Mouse (Mus musculus) thymus, postnatal 25 days (tissue): ENCODE measurements around the gene Calhm1.
A peak's percentile ranks its signal among the peaks of the same experiment; 100 is the strongest.

Experiments
- DNase-seq: peaks from one replicate; pipeline ENCODE4 v3.0.0; 2022

Gene Calhm1

DNA sequence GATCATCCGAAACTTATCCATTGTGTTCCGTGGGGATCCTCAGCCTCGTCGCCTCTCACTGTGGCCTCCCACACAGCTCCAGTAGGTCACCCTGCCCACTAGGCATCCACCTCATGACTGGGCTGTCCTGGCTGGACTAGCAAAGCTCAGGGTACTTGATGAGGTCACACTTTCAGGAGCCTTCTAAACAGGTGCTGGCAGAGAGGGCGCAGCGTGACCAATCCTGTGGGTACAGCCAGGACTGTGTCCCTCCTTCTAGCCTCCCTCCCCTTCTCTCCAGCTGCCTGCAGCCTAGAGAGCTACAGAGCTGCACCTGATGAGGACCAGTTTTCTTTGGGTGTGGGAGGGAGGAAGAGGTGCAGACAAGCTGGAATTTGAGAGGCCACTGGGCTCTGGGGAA is at the start of gene Calhm1:
TSS of gene Calhm1 (minus strand) at position 101 of the 400 bp plus-strand sequence.
- DNase-seq, result no peak

DNA sequence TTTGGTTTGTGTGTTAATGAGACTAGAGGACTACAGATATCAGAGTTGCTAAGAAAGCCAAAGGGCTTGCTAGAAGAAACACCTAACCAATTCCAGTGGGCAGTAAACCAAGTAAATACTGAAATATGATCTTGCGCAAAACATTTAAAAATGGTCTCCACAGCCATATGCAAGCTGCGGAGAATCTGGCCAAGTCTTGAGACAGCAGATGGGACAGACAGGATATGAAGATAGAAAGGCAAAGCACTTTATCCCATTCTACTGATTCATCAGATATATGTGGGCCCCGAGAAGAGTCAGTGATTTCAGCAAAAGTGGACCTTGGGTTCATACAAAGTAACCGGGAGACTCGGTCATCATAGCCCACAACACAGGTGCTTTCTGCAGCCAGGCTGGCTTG is 48.1 kb upstream of the Calhm1 start:
- DNase-seq, result no peak

DNA sequence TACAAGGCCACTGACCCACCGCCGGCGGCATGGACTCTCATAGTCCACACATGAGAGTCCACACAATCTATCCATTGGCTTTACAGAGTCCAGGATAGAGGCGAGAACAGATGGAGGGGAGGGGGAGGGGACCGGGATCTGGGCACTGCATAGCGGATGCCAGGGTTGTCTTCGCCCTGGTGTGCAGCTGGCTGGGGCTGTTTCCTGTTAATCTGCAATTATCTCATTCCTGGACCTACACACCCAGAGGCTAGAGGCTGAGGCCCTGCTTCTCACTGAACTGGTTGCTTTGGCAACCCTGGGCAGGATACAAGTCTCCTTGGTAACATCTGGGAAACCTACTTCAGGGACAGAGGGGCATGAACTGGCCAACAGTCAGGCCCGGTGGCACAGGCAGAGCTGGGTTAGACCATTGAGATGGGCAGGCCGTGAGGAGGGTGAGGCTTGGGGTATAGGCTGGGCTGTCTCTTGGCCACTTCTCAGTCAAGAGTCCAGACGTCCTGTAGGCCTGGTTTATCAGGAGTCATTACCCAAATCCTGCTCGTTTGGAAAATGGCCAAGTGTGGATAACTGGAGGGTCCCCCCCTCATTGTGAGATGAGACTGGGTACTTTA is 44.6 kb upstream of the Calhm1 start:
- no peak for DNase-seq

DNA sequence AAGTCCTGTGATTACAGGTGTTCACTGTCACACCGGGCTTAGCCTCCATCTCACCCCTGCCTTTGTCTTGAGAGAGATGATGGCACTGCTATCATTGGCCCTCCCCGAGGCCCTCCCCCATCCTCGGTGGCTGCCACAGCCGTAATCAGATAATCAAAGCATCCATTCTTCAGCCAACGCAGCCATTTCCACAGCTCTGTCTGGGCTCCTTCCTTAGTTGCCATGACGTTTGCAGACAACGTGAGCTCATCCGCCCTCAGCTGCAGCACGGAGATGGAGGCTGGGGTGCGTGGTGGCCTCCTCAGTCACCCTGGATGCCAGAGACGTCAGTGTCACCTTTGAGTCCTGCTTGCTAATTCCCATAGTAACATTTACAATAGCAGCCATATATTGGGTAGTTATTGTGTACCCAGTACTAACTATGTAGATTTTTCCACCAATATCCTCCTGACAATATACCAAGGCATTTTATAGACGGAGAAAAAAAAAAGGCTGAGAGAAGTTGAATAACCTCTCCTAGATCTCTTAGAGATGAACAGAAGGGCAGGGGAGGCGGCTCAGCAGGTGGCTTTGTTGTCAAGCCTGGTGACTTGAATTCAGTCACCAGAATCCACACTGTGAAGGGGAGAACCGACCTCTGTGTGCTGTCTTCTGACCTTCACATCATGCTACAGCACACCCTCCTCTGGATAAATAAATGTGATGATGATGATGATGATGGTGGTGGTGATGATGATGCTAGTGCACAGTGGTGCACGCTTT is 42.6 kb upstream of the Calhm1 start:
- no peak for DNase-seq

DNA sequence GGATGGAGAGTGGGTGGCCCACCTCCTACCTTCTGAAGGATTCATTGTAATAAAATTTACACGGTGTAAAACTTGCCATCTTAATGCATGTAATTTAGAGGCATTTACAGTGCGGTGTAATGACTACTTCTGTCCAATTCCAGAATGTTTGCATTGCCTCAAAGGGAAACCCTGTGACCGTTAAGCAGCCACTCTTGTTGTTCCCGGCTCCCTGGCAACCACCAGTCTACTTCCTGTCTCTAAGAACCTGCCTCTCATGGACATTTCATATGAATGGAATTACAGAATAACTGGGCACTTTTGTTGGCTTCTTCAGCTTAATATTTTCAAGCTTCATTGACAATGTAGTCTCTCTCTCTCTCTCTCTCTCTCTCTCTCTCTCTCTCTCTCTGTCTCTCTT is 40.7 kb upstream of the Calhm1 start:
- no peak for DNase-seq

DNA sequence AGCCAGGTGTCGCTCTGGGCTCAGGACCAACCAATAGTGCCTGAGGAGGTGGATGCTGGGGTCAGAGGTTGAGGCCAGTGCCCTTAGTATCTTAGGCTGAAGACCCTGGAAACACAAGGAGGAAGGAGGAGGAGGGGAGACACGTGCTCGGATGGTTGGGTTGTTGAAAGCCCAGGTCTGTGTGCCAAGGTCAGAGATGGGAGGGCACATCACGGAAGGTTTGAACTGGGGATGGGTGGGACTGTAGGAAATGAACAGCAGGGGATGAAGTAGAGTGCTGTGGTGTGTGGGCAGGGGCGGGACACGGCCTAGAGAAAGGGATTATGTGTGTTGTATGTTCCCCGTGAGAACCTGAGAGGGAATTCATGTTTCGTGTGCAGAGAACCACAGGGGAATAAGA is 40.2 kb upstream of the Calhm1 start:
- no peak for DNase-seq

DNA sequence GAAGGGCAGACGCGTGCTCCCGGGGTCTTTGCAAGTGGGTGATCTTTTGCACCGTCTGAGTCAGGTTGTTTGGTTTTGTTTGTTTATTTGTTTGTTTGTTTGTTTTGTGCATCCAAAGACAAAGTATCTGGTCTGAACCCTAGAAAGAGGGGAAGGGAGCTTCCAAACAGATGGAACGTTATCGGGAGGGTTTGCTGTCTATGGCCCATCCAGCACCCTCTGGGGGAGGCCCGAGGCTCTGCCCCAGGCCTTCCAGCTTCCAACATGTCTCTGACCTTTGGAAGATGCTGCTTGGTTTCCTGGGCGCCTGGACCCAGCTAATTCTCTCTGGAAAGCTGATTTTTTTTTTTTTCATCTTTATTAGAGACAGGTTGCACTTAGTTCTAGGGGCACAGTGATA is 36.0 kb upstream of the Calhm1 start:
- DNase-seq, result no peak

DNA sequence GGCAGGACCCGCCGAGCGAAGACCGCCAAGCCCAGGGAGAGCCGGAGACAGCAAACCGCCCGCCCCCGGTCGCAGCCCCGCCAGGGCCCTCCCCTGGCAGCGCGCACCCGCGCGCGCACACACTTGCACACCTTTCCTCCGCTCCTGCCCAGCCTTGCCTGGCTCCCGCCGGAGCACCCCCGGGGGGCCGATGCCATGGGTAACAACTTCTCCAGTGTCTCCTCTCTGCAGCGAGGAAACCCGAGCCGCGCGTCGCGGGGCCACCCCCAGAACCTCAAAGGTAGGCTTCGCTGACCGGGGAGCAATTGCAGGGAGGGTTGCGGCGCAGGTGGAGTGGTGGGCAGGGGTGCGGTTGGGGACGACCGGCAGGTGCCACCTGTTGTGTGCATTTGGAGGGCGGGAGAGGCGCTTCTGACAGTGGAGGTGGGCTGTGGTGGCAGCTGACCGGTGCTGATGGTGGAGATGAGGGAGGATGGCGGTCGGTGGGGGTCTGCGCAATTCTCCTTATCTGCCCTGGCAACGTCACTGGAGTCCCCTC is 35.3 kb upstream of the Calhm1 start:
- DNase-seq, result peak; percentile 5

DNA sequence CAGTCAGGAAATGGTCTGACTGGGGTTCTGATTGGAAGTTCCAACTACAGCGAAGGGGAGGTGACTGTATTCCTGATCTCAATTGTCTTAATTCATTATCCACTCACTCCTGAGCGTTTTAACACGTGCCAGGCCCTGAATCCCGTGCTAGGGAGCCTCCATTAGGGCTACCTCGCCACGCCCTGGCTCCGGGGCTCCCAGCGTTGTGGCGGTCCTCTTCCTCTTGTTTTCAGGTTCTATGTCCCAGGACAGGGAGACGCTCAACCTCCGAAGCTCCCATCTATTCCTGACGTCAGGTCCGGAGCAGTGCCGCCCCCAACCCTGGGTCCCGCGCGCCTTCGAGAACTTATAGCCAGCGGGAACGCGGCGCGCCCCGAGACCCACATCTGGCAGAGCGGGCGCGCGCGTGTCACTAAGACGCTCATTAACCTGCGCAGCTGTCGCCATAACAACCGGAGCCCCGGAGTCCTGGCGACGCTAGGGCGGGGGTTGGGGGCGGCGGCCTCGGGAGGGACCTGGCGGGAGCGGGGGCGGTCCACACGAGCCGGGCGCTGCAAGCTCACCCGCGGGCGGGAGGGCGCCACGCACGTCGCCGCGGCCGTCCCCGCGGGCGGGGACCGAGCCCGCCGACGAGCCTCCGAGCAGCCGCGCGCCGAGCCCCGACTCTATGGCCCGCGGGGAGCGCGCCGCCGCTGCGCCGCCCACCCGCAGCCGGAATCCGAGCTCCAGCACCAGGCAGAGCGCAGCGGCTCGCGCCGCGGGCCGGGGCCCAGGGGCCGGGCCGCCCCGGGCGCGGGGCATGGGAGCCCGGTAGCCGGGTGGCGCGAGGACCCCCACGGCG is 34.6 kb upstream of the Calhm1 start, which contains the start of gene Neurl1a:
TSS of gene Neurl1a (plus strand) at position 390 of the 841 bp plus-strand sequence.
- peak; percentile 18 for DNase-seq

DNA sequence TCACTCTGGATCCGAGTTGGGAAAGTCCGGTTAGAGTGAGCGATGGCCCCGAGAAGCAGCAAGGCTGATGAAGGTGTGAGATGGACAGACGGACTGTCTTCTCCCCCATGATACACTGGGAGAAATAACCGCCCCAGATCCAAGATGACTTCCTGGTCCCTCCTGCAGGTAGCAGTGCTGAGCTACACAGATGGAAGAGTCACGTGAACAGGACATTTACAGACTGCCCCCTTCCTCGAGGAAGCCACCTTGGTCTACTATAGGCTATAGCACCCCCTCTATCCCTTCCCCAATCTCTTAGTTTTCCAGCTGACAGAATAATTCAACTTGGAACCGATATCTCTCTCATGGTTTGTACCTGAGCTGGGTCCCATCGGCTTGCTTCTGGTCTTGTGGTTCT is 33.9 kb upstream of the Calhm1 start:
- no peak for DNase-seq

DNA sequence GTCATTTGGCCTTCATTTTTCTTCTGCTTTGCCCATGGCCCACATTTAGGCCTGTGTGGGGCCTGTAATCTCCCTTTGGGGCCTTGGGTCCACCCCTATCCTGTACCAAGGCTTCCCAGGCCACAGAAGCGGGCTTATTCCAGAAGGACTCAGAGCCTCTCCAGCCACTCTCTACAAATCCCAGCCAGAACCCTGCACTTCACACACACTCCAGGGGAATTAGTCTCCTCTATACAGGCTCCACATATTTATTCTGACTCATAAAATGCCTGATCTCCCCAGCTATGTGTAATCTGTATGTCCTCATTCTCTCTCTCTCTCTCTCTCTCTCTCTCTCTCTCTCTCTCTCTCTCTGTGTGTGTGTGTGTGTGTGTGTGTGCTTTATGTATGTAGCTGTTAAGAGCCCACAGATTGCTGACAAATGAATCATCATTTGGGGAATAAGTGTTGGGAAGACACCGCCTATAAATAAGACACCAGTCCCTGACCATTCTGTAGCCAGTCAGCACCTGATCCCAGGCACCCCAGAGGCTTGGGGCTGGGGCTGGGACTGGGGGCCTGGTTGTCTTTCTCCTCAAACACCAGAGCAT is 33.0 kb upstream of the Calhm1 start:
- no peak for DNase-seq

DNA sequence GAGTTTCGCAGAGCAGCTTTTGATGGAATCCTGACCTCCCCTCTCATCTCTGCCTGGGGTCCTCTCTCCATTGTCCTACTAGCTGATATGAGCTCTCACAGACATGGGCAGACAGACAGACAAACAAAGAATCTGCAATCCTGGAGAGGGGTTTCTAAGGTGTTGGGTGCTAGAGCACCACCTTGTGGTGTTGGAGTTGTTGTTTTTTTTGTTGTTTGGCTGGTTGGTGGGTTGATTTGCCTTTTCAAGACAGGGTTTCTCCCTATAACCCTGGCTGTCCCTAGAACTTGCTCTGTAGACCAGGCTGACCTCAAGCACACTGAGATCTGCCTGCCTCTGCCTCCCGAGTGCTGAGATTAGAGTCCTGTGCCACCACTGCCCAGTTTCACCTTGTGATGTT is 31.4 kb upstream of the Calhm1 start:
- DNase-seq, result no peak

DNA sequence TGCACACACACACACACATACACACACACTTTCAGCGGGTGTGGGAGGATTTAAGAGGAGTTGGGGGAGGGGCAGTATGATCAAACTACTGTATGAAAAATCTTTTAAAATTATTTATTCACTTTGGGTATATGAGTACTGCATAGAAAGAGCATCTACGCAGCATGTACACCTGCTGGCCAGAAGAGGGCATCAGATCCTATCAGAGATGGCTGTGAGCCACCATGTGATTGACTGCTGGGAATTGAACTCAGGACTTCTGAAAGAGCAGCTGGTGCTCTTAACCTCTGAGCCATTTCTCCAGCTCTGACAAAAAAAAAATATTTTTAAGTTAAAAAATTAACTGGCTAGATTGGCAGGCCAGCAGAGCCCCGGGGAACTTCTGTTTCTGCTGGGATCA is 30.5 kb upstream of the Calhm1 start:
- no peak for DNase-seq

DNA sequence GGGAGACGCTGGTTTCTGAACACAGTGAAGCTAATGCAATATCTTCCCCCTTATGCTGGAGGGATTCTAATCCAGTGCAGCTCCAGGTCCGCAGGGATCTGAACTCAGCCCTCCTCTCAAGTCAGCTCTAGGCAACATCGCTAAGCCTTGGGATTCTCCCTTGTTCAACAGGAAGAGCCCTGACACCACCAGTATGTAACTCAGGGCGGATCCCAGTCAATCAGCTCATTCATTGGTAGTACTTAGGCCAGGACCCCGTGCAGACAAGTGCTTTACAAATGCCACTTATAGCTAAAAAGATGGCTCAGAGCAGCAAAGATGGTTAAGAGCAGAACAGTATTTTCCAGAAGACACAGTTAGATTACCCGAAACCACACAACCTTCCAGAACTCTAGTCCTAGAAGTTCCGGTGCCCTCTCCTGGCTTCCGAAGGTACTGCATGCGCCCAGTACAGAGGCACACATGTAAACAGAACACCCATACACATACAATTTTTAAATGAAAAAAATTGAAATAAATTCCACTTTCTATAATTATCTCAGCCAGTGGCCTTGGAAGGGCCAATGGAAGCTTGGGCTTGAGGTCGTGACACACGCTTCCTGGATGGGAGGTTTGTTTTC is 24.8 kb upstream of the Calhm1 start:
- peak; percentile 82 for DNase-seq

DNA sequence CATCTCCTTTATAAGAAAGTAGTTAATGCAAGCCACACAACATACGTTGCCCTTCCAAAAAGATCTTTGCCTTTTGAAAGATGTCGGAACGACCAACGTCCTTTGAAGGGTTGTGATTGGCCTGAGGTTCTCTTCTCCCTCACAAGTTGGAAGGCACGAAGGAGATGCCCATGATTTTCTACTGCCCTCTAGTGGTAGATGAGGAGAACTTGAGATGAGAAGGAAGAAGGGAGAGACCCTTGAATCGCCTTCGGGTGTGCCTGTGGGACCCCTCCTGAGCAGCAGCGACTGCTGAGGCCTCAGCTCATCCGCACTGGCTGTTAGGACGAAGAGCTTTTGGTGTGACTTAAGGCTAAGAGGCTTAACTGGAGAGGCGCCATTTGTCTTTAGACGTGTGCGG is 24.2 kb upstream of the Calhm1 start:
- DNase-seq, result peak; percentile 29

DNA sequence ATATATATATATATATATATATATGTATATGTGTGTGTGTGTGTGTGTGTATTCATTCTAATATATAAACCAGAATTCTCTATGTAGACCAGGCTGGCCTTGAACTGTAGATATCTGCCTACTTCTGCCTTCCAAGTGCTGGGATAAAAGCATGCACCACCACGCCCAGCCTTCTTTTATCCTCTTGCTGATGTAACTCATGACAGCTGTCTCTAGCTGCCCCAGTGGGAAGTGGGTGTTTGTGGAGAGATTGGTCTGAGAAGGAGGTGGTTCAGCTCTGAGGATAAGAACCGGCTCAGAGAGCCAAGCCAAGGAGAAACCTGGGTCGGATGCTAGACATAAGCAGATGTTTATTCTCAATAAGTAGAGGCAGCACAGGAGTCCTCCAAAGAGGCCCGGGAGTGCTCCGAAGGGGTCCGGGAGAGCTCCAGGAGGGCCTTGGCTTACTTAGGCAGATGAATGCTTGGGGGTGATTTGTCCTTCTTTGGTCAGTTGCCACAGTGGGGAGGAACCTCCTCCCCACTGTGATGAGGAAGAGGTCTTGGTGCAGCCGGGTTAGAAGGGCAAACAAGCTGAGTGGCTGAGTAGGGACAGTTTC is 23.7 kb upstream of the Calhm1 start:
- no peak for DNase-seq

DNA sequence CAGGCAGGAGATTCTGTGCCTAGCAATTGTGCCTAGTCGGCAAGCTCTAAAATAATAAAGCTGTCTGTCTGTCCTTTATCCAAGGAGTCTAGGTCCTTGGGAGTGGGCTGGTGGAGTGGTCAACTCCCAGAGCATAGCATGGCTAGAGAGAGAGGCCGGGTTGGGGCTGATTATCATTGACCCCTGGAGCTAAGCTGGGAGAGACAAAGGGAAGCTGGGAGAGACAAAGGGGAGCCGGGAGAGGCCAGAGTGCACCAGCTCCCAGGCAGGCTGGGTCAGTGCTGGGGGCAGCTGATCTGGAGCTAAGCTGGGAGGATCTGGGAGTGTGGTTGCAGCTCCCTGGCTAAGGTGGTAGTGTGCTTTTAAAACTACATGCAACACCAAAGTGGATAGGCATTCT is 22.7 kb upstream of the Calhm1 start:
- DNase-seq, result no peak

DNA sequence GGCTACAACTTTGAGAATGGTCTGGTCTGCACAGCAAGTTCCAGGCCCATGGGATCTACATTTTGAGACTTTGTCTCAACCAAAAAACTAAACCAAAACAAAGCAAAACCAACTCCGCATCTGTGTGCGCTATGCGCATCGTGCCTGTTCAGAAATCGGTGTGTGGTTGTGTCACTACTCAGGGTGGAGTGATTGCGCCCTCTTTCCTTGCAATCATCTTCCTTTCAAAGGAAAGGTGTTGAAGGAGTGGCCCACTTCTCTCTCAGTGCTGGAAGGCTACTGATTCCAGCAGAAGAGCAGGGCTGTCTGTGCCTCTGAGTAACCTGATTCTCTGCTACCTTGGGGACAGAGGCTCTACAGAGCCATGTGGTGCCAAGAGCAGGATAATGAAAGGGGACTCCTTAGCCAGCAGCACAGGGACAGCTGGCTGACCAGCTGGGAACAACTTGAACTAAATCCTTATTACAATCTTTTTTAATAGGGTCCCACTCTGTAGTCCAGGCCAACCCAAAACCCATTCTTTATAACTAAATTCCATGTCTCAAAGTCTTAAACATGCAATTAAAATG is 19.2 kb upstream of the Calhm1 start:
- DNase-seq, result no peak

DNA sequence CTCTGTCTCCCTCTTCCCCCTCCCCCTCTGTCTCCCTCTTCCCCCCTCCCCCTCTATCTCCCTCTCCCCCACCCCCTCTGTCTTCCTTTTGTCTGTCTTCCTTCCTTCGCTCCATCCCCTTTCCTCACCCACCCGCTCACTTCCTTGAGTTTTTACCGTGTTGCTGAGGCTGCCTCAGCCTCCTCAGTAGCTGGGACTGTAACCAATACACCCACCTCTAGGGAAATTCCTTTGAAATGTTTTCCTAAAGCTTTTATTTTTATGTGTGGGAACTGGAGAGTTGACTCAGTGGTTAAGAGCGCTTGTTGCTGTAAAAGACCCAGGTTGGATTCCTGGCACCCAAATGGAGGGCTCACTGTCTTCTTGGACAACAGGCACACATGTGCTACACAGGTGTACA is 17.6 kb upstream of the Calhm1 start:
- DNase-seq, result no peak

DNA sequence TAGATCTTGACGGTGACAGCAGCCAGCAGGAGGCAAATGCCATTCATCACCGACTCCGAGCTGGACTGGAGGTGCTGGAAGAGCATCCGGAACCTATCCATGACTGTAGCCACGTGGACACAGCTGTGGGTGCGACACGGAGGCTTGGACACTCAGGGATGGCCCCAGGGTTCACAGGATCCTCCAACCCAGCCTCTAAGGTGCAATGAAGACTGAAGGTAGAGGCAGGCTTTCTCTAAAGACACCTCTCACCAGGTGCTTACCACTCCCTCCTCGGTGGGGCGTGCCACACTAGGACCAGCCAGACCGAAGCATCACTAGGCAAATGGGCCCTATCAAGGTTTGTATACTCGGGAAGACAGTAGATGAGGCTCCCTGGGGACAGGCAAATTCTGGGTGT is 13.6 kb upstream of the Calhm1 start, which contains the start of gene Calhm3:
TSS of gene Calhm3 (minus strand) at position 101 of the 400 bp plus-strand sequence.
- DNase-seq, result no peak

DNA sequence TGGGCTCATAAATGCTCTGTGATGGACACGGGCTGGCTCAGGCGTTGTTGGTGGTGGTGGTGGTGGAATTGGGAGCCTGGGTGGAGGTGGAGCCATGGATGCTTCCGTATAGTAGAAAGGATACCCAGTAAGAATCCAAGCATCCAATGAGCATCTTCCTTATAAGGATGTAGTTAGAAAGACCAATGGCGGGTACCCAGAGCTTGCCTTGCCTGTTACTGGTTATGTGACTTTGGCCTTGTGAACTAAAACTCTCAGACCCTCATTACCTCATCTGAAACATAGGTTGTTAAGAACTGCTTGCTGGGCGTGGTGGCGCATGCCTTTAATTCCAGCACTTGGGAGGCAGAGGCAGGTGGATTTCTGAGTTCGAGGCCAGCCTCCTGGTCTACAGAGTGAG is 9.7 kb upstream of the Calhm1 start:
- no peak for DNase-seq

DNA sequence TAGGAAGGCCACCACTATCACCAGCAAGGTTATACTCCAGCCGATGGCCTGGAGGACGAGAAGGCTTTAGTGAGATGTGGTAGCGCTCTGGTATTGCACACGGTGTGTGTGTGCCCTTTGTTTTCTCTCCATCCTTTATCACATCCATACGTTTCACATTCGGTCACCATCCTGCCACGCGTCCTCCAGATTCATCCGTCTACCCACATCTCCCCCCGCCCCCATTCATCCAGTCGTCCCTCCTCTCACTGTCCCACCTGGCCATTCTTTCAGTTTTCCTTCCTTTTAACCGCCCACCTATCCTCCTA is 8.0 kb upstream of the Calhm1 start:
- no peak for DNase-seq
